Mouse (Mus musculus) hindlimb bud, embryonic 11.5 days (tissue): ENCODE results near the gene Hist1h2be.
"Not testable (repeated sequence)": the region's sequence is repeated elsewhere in the genome, so short reads cannot be mapped to it uniquely, and the experiment has no call there.

ENCODE experiments used
- DNase-seq: peaks from one replicate; pipeline ENCODE4 v3.0.0-alpha.2; 2012; ENCODE audit warnings: low read depth, low spot score; ENCODE audit errors: extremely low spot score

The Hist1h2be gene

DNA sequence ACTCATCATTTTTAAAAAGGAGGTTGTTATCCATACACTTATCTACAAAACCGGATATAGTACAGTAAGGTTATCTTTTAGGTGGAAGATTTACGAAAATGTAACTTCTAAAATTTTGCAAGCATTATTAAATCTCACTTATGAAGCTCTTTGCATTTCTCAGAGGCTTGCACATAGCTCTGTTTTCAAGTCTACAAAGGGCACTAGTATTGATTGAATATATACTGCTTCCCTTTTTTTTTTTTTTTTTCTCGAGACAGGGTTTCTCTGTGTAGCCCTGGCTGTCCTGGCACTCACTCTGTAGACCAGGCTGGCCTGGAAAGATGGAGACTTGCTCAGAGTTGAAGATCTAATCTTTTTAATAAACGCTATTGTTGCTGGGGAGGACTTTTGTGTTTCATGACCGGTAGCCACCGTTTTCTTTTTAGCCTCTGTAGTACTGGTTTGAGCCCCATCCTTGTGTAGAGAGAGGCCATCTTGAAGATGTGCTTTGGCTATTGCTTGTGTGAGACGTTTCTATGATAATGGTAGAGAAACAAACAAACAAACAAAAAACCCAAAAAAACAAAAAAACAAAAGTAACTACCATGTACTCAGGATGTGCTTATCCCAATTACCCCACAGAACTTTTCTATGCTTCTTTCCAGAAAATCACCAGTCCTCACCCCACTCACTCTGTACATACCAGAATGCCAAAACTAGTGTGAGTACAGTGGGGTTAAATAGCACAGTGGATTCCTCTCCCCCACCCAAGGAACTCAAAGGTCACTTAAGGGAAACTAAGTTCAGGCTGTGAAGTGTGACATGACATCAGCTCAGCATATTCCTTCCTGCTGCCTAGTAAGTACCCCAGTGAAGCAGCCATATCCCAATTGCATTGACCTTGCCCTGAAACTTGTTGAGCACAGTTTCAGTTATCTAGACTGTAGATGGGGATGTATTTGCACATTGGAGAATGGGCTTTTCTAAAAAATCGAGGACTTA lies 68.7 kb downstream of the Hist1h2be start:
- no peak for DNase-seq

DNA sequence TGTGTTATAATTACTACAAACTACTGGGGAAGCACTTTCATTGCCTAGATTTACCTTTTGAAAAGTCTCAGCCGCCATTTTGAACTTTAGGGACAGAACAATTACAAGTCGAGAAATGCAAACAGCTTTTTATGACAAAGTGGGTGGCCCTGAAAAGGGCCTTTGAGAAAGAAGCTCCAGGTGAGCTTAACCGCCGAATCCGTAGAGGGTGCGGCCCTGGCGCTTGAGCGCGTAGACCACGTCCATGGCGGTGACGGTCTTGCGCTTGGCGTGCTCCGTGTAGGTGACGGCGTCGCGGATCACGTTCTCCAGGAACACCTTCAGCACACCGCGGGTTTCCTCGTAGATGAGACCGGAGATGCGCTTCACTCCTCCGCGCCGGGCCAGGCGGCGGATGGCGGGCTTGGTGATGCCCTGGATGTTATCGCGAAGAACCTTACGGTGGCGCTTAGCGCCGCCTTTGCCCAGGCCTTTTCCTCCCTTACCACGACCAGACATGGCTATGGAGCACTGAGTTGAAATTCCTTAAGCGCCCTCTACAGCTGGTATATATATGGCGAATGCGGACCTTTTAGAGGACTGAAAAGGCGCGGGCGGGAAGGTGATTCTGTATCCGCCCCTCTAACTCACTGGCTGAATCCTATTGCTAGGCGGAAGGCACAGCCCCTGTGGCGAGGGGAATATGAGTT lies 69.6 kb downstream of the Hist1h2be start, which contains the start of gene Hist1h4f:
TSS of gene Hist1h4f (minus strand) at position 503 of the 689 bp plus-strand sequence.
- not testable (repeated sequence) for DNase-seq

DNA sequence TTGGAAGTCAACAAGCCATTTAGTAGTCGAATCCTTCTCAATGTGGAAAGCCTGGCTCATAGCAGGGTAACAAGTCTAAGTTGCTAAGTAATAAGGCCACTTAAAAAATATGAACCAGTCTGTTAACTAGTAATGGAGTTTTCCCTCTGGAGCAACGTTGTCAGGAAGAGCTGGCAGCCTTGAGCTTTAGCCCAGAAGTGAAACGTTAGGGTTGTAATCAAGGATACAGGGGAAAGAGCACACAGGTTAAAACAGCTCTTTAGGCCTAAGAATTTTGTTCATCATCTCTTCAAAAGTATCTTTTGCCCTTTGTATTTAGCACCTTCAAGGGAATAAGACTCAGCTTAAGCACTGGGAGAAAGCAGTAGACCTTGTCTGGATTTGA lies 70.2 kb downstream of the Hist1h2be start:
- no peak for DNase-seq

DNA sequence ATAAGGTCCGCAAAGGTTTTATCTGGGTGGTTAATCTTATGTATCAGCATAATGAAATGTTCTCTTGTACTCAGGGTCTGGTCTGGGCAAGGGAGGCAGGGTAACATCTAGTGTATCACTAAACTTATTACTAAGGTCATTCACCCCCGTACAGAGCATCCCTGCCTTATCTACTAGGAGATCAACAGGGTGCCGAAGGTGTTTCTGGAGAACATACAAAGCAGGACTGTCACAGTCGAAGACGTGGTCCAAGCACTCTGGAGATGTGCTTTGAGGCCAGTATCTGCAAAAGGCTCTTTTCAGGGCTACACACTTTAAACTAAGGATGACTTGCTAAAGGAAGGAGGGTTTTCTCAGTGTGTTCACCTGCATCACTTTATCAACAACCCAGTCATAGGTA lies 74.2 kb downstream of the Hist1h2be start:
- no peak for DNase-seq

- DNase-seq: not testable (repeated sequence)
Measured at GRCm38 (mm10) chr13:23544787-23545120, 76.2 kb downstream of the Hist1h2be start.

- peak; percentile 100 for DNase-seq
Measured at GRCm38 (mm10) chr13:23543965-23544786, 76.7 kb downstream of the Hist1h2be start, which contains the start of gene Hist1h3f. Gene Hist1h3f (plus strand): TSS chr13:23544052.

DNA sequence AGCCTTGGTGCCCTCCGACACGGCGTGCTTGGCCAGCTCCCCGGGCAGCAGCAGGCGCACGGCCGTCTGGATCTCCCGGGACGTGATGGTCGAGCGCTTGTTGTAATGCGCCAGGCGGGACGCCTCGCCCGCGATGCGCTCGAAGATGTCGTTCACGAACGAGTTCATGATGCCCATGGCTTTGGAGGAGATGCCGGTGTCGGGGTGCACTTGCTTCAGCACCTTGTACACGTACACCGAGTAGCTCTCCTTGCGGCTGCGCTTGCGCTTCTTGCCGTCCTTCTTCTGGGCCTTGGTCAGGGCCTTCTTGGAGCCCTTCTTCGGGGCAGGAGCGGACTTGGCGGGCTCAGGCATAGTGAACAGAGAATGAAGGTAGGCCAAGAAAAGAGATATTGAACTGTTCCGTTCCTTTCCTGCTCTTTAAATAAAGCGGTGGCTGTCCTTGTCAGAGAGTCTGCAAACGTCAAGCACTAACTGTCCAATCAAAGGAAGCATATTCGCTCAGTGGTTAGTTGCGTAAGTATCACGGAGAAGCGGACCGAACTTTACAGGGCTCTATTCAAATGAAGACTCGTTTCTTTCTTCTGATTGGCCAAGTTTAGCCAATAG lies 77.8 kb downstream of the Hist1h2be start, which contains the start of gene Hist1h2bh:
TSS of gene Hist1h2bh (minus strand) at position 394 of the 609 bp plus-strand sequence.
- DNase-seq: not testable (repeated sequence)

DNA sequence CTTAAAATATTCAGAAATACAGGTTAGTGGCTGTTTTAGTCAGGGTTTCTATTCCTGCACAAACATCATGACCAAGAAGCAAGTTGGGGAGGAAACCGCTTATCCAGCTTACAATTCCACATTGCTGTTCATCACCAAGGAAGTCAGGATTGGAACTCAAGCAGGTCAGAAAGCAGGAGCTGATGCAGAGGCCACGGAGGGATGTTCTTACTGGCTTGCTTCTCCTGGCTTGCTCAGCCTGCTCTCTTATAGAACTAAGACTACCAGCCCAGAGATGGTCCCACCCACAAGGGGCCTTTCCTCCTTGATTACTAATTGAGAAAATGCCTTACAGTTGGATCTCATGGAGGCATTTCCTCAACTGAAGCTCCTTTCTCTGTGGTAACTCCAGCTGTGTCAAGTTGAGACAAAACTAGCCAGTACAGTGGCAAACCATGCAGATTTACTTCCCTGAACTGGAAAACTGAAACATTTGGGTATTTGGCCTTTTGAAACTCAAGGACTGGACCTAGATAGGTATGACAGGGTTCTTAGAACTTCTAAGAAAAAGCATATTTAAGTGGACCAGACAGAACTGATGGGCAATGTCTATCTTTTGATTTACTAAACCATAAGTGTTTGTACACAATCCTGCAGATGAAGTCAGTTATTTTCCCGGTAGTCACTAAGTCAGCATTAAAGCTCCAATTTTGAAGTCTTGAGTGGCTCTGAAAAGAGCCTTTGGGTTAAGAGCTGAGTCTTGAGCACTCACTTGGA lies 78.5 kb downstream of the Hist1h2be start:
- DNase-seq: not testable (repeated sequence)

DNA sequence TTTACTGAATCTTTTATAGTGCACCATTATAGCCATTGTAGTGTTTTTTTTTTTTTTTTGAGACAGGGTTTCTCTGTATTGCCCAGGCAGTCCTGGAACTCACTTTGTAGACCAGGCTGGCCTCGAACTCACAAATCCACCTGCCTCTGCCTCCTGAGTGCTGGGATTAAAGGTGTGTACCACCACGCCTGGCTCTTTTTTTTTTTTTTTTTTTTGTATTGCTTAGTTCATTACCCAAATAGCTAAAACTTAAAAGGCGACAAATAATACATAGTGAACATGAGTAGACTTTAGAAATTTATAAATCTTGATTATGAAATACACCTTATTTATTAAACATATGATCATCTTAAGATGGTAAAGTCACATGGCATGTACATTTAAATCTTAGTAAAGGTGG lies 79.4 kb downstream of the Hist1h2be start:
- no peak for DNase-seq

- DNase-seq: not testable (repeated sequence)
Measured at GRCm38 (mm10) chr13:23539821-23540220, 81.1 kb downstream of the Hist1h2be start.

DNA sequence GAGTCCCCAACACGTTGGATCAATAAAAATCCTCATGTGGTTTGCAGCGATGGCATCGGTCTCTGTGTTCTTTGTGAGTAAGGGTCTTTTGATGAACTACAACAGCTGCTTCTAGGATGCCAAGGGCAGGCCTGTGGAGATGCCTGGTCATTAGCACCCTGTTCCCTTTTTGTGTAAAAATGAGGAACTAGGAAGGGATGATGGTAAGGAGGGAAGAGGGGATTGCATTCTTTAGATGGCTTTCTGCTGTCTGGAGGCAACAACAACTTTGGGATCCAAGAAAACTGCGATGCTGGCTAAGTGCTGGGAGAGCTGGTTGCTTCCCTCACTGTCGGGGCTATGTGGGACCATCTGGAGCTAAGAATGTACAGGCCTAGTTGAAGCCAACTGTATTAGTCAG lies 82.7 kb downstream of the Hist1h2be start:
- no peak for DNase-seq

DNA sequence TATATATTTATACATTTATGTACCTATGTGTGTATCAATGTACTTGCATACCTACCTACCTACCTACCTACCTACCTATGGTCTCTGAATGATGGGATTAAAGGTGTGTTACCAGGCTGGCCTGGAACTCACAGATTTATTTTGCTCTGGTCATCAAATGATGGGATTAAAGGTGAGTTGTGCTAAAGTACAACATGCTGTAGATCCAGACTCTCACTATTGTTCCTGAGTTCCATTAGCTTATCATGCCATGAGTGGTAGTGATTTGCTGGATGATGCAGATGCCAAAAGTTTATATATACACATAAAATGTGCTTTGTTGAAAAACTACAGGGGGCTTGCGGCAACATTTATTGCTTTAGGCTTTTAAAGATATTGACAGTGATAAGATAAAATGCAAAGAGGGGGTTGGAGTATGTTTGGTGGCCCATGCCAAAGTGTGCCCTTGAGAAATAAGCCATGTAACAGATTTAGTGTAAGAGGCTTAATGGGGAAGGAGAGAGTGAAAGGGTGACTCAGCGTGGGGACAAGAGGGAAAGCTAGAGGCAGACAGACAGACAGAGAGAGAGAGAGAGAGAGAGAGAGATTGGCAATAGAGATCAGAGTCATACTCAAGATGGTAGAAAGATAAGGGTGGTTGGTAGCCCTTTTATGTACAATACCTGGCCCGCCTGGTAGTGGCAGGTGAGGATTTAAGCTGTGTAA lies 83.8 kb downstream of the Hist1h2be start:
- no peak for DNase-seq

- DNase-seq: no peak
Measured at GRCm38 (mm10) chr13:23536076-23536822, 84.7 kb downstream of the Hist1h2be start.

DNA sequence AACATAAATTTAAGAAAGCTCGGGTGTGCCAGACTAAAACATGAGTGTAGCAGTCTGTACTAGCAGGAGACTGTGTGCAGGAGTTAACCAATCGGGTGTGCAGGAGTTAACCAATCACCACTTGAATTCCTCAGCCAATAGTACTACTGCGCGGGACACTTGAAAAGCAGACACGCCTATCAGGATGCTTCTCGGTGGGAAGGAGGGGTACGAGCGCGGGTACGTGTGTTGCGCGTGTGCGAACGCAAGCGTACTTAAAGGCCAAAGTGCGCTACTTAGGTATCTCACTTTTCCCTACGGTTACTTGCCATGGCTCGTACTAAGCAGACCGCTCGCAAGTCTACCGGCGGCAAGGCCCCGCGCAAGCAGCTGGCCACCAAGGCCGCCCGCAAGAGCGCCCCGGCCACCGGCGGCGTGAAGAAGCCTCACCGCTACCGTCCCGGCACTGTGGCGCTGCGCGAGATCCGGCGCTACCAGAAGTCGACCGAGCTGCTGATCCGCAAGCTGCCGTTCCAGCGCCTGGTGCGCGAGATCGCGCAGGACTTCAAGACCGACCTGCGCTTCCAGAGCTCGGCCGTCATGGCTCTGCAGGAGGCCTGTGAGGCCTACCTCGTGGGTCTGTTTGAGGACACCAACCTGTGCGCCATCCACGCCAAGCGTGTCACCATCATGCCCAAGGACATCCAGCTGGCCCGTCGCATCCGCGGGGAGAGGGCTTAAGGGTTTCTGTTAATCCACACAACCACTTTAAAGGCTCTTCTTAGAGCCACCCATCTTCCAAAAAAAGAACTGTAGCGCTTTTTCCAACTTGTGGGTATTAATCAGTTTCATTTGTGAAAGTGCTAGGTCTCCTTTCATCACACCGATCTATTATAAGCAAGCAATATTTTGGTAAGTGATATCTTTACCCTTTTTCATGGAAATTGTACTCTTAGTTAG lies 85.5 kb downstream of the Hist1h2be start, which contains the start of gene Hist1h3g:
TSS of gene Hist1h3g (plus strand) at position 286 of the 939 bp plus-strand sequence.
- DNase-seq: not testable (repeated sequence)

GRCm38 (mm10) chr13:23534368-23535131 lies 86.4 kb downstream of the Hist1h2be start:
- no peak for DNase-seq
